Comparison of ENCODE assay signal across 8 mouse cellular contexts in the genomic region with DNA sequence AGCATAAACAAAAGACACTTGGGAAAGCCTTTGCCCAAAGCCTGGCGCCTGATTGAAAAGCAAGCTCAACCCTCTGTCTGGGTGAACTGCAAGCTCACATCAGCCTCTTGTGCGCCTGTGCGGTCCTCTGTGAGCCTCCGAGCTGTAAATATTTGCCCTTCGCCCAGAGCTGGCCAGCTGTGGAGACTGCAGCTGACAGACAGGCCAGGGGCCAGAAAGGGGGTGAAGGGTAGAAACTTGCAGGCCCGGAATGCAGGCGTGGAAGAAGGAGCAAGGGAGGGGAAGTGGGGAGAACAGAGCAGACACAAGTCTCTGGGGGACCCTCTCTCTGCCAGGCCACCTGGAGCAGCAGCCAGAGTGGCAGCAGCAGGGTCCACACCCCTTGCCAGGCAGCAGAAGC. TPM values are rescaled to one million over a fixed set of nuclear protein-coding genes. Genes with fewer than 3 reads are reported as not detected.
A peak's percentile ranks its signal among the peaks of the same experiment; 100 is the strongest.
DNase-seq lines count a peak whose midpoint lies in the region; ATAC-seq and TF ChIP-seq lines count a peak whose summit lies in the region.

No protein-coding gene starts in this region.

- peak overlapping the region; percentile 7; the same call in 1 of the 2 replicates for H3K9ac ChIP-seq in heart, adult 2 months (ENCODE audit: low read depth, low read length)
- no peak overlapping the region for H3K9ac ChIP-seq in liver, postnatal 0 days (replicated peaks)

- H3K4me2 ChIP-seq in liver, postnatal 0 days (ENCODE audit: low read depth, low read length), result peak overlapping the region; percentile 40

- no peaks in the 10 kb centered on the region for H3K79me2 ChIP-seq in heart, adult 2 months (replicated peaks; ENCODE audit: control insufficient read depth, insufficient read depth, low read length)

- no peak for TF ChIP-seq CTCF in heart, adult 2 months (IDR thresholded peaks at IDR 0.05)
- no peak for TF ChIP-seq CTCF in liver, postnatal 0 days (IDR thresholded peaks at IDR 0.05; ENCODE audit: low read depth)

- ATAC-seq in liver, postnatal 0 days, result peak; percentile 90
- no peak for ATAC-seq in CD4-positive, CD25-positive, alpha-beta regulatory T cell, adult 4 months

- TF ChIP-seq EP300 in heart, adult 2 months (IDR thresholded peaks at IDR 0.05; ENCODE audit: insufficient read depth, low read depth, low read length), result no peak
- no peak for TF ChIP-seq EP300 in liver, postnatal 0 days (IDR thresholded peaks at IDR 0.05; ENCODE audit: low read depth)

- H3K4me1 ChIP-seq in heart, adult 2 months (ENCODE audit: control insufficient read depth, insufficient read depth, low read length), result peaks cover 2% of the 10 kb centered on the region; the same call in 1 of the 2 replicates
- peaks cover 13% of the 10 kb centered on the region for H3K4me1 ChIP-seq in liver, postnatal 0 days (ENCODE audit: insufficient read depth)

- H3K27ac ChIP-seq in heart, adult 2 months, result peak overlapping the region; percentile 90
- peak overlapping the region; percentile 62 for H3K27ac ChIP-seq in liver, postnatal 0 days (ENCODE audit: low read depth)

- no peaks in the 10 kb centered on the region for H3K27me3 ChIP-seq in heart, adult 2 months (ENCODE audit: control insufficient read depth, insufficient read depth, low read length)
- peaks cover 26% of the 10 kb centered on the region for H3K27me3 ChIP-seq in liver, postnatal 0 days (ENCODE audit: insufficient read depth, low read length)

- TF ChIP-seq POLR2A in heart, adult 2 months (IDR thresholded peaks at IDR 0.05; ENCODE audit: insufficient read depth, low read depth, low read length), result no peak

- 30% methylated on average over 7 of the region's 7 CpGs for WGBS in heart, adult 2 months
- WGBS in liver, postnatal 0 days (ENCODE audit: insufficient replicate concordance), result 21% methylated on average over 7 of the region's 7 CpGs

- intact Hi-C loops in heart, adult 2 months (cut with DNase I), result loop anchor here (5.0 kb wide), 1 partner anchor 158 kb away; no protein-coding TSS in a partner anchor

- H3K4me3 ChIP-seq in heart, adult 2 months, result peak overlapping the region; percentile 1
- no peak overlapping the region for H3K4me3 ChIP-seq in liver, postnatal 0 days (ENCODE audit: low read depth, low read length)

- peak; percentile 49 for DNase-seq in ovary, postnatal 36 days (ENCODE audit: low spot score)
- DNase-seq in ovary, postnatal 14 days (ENCODE audit: low spot score), result no peak
- DNase-seq in heart, adult 2 months, result peak; percentile 64 to 78
- DNase-seq in kidney, adult 11 months, result peak; percentile 87
- DNase-seq in liver, postnatal 0 days, result peak; percentile 73
- peak; percentile 72 for DNase-seq in retina, embryonic 14.5 days (ENCODE audit: low spot score)
- DNase-seq in left cerebral cortex, adult 11 months (ENCODE audit: low spot score), result no peak

- H3K9me3 ChIP-seq in liver, postnatal 0 days (ENCODE audit: low read length), result no peaks in the 10 kb centered on the region

- peaks cover 2% of the 10 kb centered on the region; the same call in 1 of the 2 replicates for H3K36me3 ChIP-seq in heart, adult 2 months (ENCODE audit: control insufficient read depth, insufficient read depth, low read length)
- no peaks in the 10 kb centered on the region for H3K36me3 ChIP-seq in liver, postnatal 0 days (replicated peaks; ENCODE audit: insufficient read depth, low read length)

RNA-seq across cellular contexts. Expression of gene Pdzrn3, which starts 3.0 kb away (rescaled TPM):
- 10 to 100 TPM; 28.7 to 32.2 TPM for total RNA-seq in heart, adult 2 months (2021)
- polyA plus RNA-seq in heart, adult 2 months (2012; rRNA removed), result 19.3 and 21.8 TPM in 2 replicates
- 0.60 and 0.69 TPM in 2 replicates for polyA plus RNA-seq in liver, postnatal 0 days (2015; fragmentation: Nextera tagmentation; extraction: Ambion mirVana)
- polyA plus RNA-seq in CD4-positive, CD25-positive, alpha-beta regulatory T cell, adult 4 months (2017; shearing (Covaris generic)), result not detected

Comparison
In these comparisons a context has a peak if more than half of its experiments do, and no peak if none do; other contexts are left out.
1. DNase-seq: peak in ovary, postnatal 36 days (single experiment), heart, adult 2 months (2 of 2), kidney, adult 11 months (single experiment), liver, postnatal 0 days (single experiment) and retina, embryonic 14.5 days (single experiment); none in ovary, postnatal 14 days (single experiment) and left cerebral cortex, adult 11 months (single experiment).
2. RNA of gene Pdzrn3, which starts 3.0 kb away (polyA plus RNA-seq): 19.3 to 21.8 TPM in heart, adult 2 months; 0.60 to 0.69 TPM in liver, postnatal 0 days and not detected in CD4-positive, CD25-positive, alpha-beta regulatory T cell, adult 4 months; every median in the first group is over 10 times any median in the second.